Mouse (Mus musculus) limb, embryonic 10.5 days (tissue): ENCODE results near the gene Hist1h4i. TPM values are rescaled to one million over a fixed set of nuclear protein-coding genes. Genes with fewer than 3 reads are reported as not detected.

Source experiments
- DNase-seq: peaks from one replicate; pipeline ENCODE4 v3.0.0-alpha.2; 2017; ENCODE audit warnings: low spot score
- H3K27ac ChIP-seq: fragments of 300-500 bp; sonication (generic); 2 replicates; pipeline ENCODE4 v1.5.1; 2016; ENCODE audit warnings: mild to moderate bottlenecking
- H3K27me3 ChIP-seq: fragments of 300-500 bp; sonication (generic); 2 replicates; pipeline ENCODE4 v1.6.1; 2016; ENCODE audit warnings: low read depth, mild to moderate bottlenecking; ENCODE audit not compliant: poor library complexity, severe bottlenecking
- H3K36me3 ChIP-seq: fragments of 300-500 bp; sonication (generic); 2 replicates; pipeline ENCODE4 v1.6.1; 2016; ENCODE audit warnings: mild to moderate bottlenecking, moderate library complexity
- H3K4me1 ChIP-seq: fragments of 300-500 bp; sonication (generic); 2 replicates; pipeline ENCODE4 v1.6.1; 2016
- H3K4me3 ChIP-seq: fragments of 300-500 bp; sonication (generic); 2 replicates; pipeline ENCODE4 v1.5.1; 2016; ENCODE audit warnings: mild to moderate bottlenecking, moderate library complexity
- H3K9me3 ChIP-seq: fragments of 300-500 bp; sonication (generic); replicated peaks from 2 replicates; pipeline ENCODE4 v1.6.1; 2016; ENCODE audit warnings: mild to moderate bottlenecking
- WGBS: fragments of 180-500 bp; shearing (Covaris S2); methylation state at CpG from one replicate; pipeline ENCODE4 v1.1.7; 2016; 5-methylcytosine and 5-hydroxymethylcytosine counted together
- microRNA-seq: library from miRNA; unstranded; fragments of <30 nt; microRNA quantifications from one replicate; pipeline ENCODE4, GENCODE M21; 2017
- polyA plus RNA-seq: library from polyadenylated mRNA; unstranded; fragments of >200 nt; fragmentation: Nextera tagmentation; extraction: Ambion mirVana; gene quantifications from 2 replicates; pipeline ENCODE4 v1.2.1, GENCODE M21; 2016

The Hist1h4i gene
- polyA plus RNA-seq, 1 experiment from 2014 or later, result 27.4 TPM

DNA sequence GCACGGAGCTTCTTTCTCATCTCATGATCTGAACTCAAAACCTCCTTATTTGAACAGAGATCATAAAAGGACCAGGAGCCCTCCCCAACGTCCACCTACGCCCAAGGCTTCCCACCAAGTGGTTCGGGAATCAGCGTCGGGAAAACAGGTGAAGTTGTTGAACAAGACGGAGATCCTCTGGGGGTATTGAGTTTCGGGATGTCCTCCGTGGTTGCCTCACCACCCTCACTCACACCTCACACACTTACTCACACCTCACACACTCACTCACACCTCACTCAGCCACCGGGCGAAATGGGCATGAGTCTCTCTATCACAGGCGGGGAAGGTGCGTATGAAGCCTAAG lies 44.3 kb downstream of the Hist1h4i start:
- Histone ChIP-seq H3K4me3 (peak overlapping the region; percentile 52), H3K9me3 (no peaks in the 10 kb centered on the region), H3K36me3 (no peaks in the 10 kb centered on the region), H3K27ac (no peak overlapping the region), H3K4me1 (peaks cover 27% of the 10 kb centered on the region), H3K27me3 (peaks cover 73% of the 10 kb centered on the region)
- under 1% methylated on average over 13 of the region's 13 CpGs for WGBS
- no peak for DNase-seq

DNA sequence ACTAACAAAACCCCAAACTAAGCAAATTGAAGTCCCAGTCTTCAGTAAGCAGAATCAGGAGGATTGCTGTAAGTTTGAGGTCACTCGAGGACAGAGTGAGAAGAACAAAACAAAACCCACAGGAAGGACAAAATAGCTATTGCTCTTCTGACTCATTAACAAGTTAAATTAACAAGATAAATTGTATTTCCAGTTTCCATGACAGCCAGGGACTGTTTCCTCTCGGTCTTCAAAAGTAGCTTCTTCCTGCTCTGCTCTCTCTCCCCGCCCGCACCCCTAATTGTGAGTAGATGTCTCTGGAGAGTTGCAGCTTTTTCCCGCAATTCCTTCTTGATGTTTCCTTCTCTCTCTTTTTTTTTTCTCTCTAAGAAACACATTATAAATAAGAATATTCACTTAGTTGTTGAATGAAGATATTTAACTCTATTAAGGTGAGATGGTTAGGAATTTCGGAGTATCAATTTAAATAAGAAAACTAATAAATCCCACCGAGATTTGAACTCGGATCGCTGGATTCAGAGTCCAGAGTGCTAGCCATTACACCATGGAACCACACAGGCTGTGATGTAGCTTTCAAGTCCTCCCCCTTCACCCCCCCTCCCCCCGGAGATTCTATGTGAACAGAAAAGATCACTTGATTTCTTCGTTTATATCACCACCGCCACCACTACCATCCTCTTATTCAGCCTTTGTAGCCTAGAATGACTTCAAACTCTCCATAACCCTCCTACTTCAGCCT lies 44.9 kb downstream of the Hist1h4i start:
- DNase-seq, result peak; percentile 72
- no peaks in the 10 kb centered on the region for H3K9me3 ChIP-seq
- no peak overlapping the region for H3K27ac ChIP-seq
- H3K27me3 ChIP-seq, result peaks cover 68% of the 10 kb centered on the region
- 2% methylated on average over 12 of the region's 12 CpGs for WGBS
- H3K4me1 ChIP-seq, result peaks cover 25% of the 10 kb centered on the region
- H3K4me3 ChIP-seq, result peak overlapping the region; percentile 52
- H3K36me3 ChIP-seq, result no peaks in the 10 kb centered on the region

DNA sequence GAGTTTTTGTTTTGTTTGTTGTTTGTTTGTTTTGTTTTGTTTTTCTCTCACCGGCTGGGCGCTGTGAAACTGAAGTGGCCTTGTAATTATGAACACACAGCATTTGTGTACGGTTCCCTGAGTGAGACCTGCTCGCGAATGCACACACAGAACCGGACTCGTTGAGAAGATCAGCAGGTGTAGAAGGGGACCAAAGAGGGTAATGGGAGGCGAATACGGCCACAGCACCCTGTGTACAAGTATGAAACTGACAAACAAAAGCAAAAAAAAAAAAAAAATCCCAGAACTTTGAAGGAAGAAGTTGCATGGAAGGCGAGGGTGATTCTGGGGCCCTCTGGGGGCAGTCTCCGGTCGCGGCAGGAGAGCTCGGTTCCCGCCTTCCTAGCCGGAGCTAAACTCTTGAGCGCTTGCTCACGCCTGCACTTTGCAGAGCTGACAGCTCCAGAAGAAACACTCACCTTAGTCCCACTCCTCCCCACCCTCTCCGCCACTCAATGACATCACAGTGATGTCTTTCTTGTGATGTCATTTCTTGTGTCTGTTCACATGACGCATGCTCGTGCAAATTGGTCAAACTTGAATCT lies 45.7 kb downstream of the Hist1h4i start:
- H3K27ac ChIP-seq, result no peak overlapping the region
- under 1% methylated on average over 21 of the region's 21 CpGs for WGBS
- H3K36me3 ChIP-seq, result no peaks in the 10 kb centered on the region
- peak; percentile 67 for DNase-seq
- H3K27me3 ChIP-seq, result peaks cover 59% of the 10 kb centered on the region
- no peaks in the 10 kb centered on the region for H3K9me3 ChIP-seq
- H3K4me3 ChIP-seq, result peak overlapping the region; percentile 52
- H3K4me1 ChIP-seq, result peaks cover 25% of the 10 kb centered on the region

DNA sequence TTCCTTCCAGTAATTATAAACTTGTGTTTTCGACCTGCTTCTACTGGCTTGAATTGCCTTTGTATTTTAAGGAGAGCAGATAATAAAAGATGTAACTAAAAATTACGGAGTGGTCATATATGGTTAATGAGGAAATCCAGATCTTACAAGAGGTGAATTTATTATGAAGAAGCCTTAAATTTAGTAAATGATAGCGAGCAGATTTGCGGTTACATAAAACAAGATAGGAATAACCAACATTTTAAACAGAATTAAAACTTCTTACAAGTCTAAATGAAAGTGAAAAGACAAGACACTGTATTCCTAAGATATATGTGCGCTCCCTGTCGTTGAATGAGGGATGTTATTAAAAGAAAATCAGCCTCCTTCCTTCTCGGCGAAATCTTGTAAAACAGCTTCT lies 46.3 kb downstream of the Hist1h4i start:
- Histone ChIP-seq H3K4me3 (peak overlapping the region; percentile 52), H3K36me3 (no peaks in the 10 kb centered on the region), H3K27ac (no peak overlapping the region), H3K9me3 (no peaks in the 10 kb centered on the region), H3K27me3 (peaks cover 54% of the 10 kb centered on the region), H3K4me1 (peaks cover 25% of the 10 kb centered on the region)
- DNase-seq, result no peak
- WGBS, result 5% methylated on average over 8 of the region's 8 CpGs

DNA sequence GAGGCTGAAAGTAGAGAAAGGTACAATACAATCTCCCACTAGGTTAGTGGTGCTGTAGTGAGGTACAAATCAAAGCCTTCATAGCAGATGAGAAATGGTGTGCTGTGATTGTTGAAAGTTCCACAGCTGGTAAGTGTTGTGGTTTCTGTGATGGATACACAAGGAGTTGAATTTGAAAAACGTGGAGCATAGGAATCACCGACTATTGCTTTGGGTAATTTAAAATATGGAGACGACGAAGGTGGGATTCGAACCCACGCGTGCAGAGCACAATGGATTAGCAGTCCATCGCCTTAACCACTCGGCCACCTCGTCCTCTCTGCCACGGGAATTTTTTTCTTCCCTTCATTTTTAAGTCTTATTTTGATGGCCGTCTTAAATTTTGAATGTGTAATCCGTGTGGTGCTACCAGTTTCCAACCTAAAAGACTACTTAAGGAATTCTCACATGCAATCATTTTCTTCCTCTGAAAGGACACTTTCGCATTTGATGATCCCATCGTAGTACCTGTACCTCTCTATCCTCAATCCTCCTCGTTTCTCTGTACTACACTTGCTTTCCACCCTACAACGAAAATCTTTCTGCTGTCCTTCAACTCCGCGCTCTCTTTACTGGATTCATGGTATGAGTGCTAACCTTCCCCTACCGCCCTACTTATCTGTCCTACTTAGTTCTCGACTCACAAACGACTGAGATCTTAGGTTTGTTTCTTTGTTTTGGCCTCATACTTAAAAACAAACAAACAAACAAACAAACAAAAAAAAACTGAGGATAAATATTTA lies 47.0 kb downstream of the Hist1h4i start:
- H3K9me3 ChIP-seq, result no peaks in the 10 kb centered on the region
- peaks cover 47% of the 10 kb centered on the region for H3K27me3 ChIP-seq
- no peak overlapping the region for H3K27ac ChIP-seq
- peak overlapping the region; percentile 52 for H3K4me3 ChIP-seq
- H3K36me3 ChIP-seq, result no peaks in the 10 kb centered on the region
- H3K4me1 ChIP-seq, result peaks cover 25% of the 10 kb centered on the region
- peak; percentile 80 for DNase-seq
- WGBS, result under 1% methylated on average over 22 of the region's 22 CpGs

DNA sequence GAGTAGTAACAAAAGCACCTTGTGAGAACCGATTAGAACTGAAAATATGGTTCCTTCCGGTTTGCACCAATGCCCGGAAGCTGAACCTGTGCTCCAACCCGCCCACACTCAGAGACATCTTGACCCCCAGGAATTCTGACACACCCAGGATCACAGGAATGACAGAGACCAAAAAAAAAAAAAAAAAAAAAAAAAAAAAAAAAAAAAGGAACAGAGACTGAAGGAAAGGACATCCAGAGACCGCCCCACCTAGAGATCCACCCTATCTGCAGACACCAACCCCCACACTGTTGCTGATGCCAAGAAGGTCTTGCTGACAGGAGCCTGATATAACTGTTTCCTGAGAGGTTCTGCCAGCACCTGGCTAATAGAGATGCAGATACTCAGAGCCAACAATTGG lies 48.6 kb downstream of the Hist1h4i start:
- no peak overlapping the region for H3K4me3 ChIP-seq
- H3K36me3 ChIP-seq, result no peaks in the 10 kb centered on the region
- no peak overlapping the region for H3K27ac ChIP-seq
- H3K4me1 ChIP-seq, result peaks cover 23% of the 10 kb centered on the region
- WGBS, result 83% methylated on average over 5 of the region's 5 CpGs
- H3K9me3 ChIP-seq, result no peaks in the 10 kb centered on the region
- DNase-seq, result no peak
- H3K27me3 ChIP-seq, result peaks cover 40% of the 10 kb centered on the region

Small RNA genes within 50 kb of the gene (microRNA-seq; reads per million reads assigned to microRNA genes)
- gene Gm26300 (not detected), gene Gm44390 (1.5 reads per million), gene Gm44486 (not detected)

Other genes with a start within 250 kb of the Hist1h4i start
- gene Hist1h2bq, start 231.2 kb downstream of the Hist1h4i start, polyA plus RNA-seq, result 17.9 and 22.1 TPM in 2 replicates
- gene Hist1h2ao, start 230.9 kb downstream of the Hist1h4i start, polyA plus RNA-seq, result 2.0 and 2.1 TPM in 2 replicates
- not detected in 2 replicates for gene Hist1h4m, start 229.6 kb downstream of the Hist1h4i start, polyA plus RNA-seq
- gene Hist1h4n, start 209.2 kb downstream of the Hist1h4i start, polyA plus RNA-seq, result 10.5 and 11.5 TPM in 2 replicates
- gene Hist1h2ap, start 207.9 kb downstream of the Hist1h4i start, polyA plus RNA-seq, result 6,450 and 6,557 TPM in 2 replicates
- gene Hist1h2br, start 207.6 kb downstream of the Hist1h4i start, polyA plus RNA-seq, result 19.4 and 23.0 TPM in 2 replicates
- gene Zfp184, start 96.3 kb downstream of the Hist1h4i start, polyA plus RNA-seq, result 22.4 and 27.0 TPM in 2 replicates
- 0.14 and 0.28 TPM in 2 replicates for gene Pom121l2, start 60.2 kb downstream of the Hist1h4i start, polyA plus RNA-seq
- gene Prss16, start 31.6 kb downstream of the Hist1h4i start, polyA plus RNA-seq, result 0.20 TPM in 1 of 2 replicates, not detected in the other
- gene Hist1h2ah, start 5.8 kb downstream of the Hist1h4i start, polyA plus RNA-seq, result 7.3 and 8.5 TPM in 2 replicates
- 10.3 and 11.8 TPM in 2 replicates for gene Hist1h2bk, start 5.5 kb downstream of the Hist1h4i start, polyA plus RNA-seq
- gene Hist1h2ag, start 1.6 kb upstream of the Hist1h4i start, polyA plus RNA-seq, result 59.9 and 81.0 TPM in 2 replicates
- 14.5 and 20.7 TPM in 2 replicates for gene Hist1h2bj, start 1.9 kb upstream of the Hist1h4i start, polyA plus RNA-seq
- not detected in 2 replicates for gene Vmn1r188, start 43.1 kb upstream of the Hist1h4i start, polyA plus RNA-seq
- not detected in 2 replicates for gene Vmn1r189, start 64.5 kb upstream of the Hist1h4i start, polyA plus RNA-seq
- not detected in 2 replicates for gene Vmn1r191, start 142.6 kb upstream of the Hist1h4i start, polyA plus RNA-seq
- gene Vmn1r192, start 149.8 kb upstream of the Hist1h4i start, polyA plus RNA-seq, result not detected in 2 replicates
- not detected in 2 replicates for gene Vmn1r193, start 181.8 kb upstream of the Hist1h4i start, polyA plus RNA-seq
- gene Vmn1r194, start 202.9 kb upstream of the Hist1h4i start, polyA plus RNA-seq, result not detected in 2 replicates
- not detected in 2 replicates for gene Vmn1r195, start 229.2 kb upstream of the Hist1h4i start, polyA plus RNA-seq
- not detected in 2 replicates for gene Vmn1r196, start 248.6 kb upstream of the Hist1h4i start, polyA plus RNA-seq